8 mouse cellular contexts compared by ENCODE assay signal in genomic region chr7:73398319-73398718, GRCm38 (mm10). TPM values are rescaled to one million over a fixed set of nuclear protein-coding genes. Genes with fewer than 3 reads are reported as not detected.
DNase-seq lines count a peak whose midpoint lies in the region; ATAC-seq and TF ChIP-seq lines count a peak whose summit lies in the region.

No protein-coding gene starts in this region.

- no peak for TF ChIP-seq CTCF in stomach, postnatal 0 days (IDR thresholded peaks at IDR 0.05; ENCODE audit: low read depth)

- DNase-seq in left cerebral cortex, postnatal 36 days (ENCODE audit: low spot score in 2 of 2) = peak; percentile 47 to 56
- no peak for DNase-seq in left cerebral cortex, adult 11 months (ENCODE audit: low spot score)
- DNase-seq in cerebellum, adult 18-20 months = peak; percentile 64
- peak; percentile 86 to 88 for DNase-seq in kidney, postnatal 4 days
- DNase-seq in stomach, postnatal 0 days (ENCODE audit: low spot score) = peak; percentile 84

- 6% methylated on average over 11 of the region's 11 CpGs for WGBS in forebrain, embryonic 15.5 days
- WGBS in stomach, postnatal 0 days = 9% methylated on average over 10 of the region's 11 CpGs

- ATAC-seq in forebrain, embryonic 15.5 days (replicated peaks) = peak; percentile 21
- ATAC-seq in hematopoietic stem cell, adult 5-6 weeks (replicated peaks in 1 of 2; ENCODE audit: insufficient read depth in 1 of 2, low FRiP score in 2 of 2, low TSS enrichment in 1 of 2, low read depth in 1 of 2, poor library complexity in 2 of 2, severe bottlenecking in 2 of 2) = peak; percentile 33 to 47; a peak in 1 of 4 replicates
- peak; percentile 72 for ATAC-seq in megakaryocyte-erythroid progenitor cell, adult 5-6 weeks (replicated peaks; ENCODE audit: low FRiP score, low TSS enrichment, poor library complexity, severe bottlenecking)
- peak; percentile 76 for ATAC-seq in stomach, postnatal 0 days (ENCODE audit: low FRiP score, low TSS enrichment)

- H3K27me3 ChIP-seq in forebrain, embryonic 15.5 days = no peaks in the 10 kb centered on the region
- H3K27me3 ChIP-seq in stomach, postnatal 0 days (ENCODE audit: control insufficient read depth, insufficient read depth, low read length) = no peaks in the 10 kb centered on the region

- intact Hi-C loops in left cerebral cortex, postnatal 36 days (cut with DNase I) = no loop called here

- H3K9me3 ChIP-seq in forebrain, embryonic 15.5 days = no peaks in the 10 kb centered on the region
- no peaks in the 10 kb centered on the region for H3K9me3 ChIP-seq in stomach, postnatal 0 days (ENCODE audit: control insufficient read depth, low read length)

- H3K4me1 ChIP-seq in forebrain, embryonic 15.5 days = peaks cover 81% of the 10 kb centered on the region
- peaks cover 8% of the 10 kb centered on the region for H3K4me1 ChIP-seq in stomach, postnatal 0 days (replicated peaks; ENCODE audit: control insufficient read depth, insufficient read depth)

- no peaks in the 10 kb centered on the region for H3K36me3 ChIP-seq in forebrain, embryonic 15.5 days
- H3K36me3 ChIP-seq in stomach, postnatal 0 days (ENCODE audit: control insufficient read depth, insufficient read depth, low read length) = no peaks in the 10 kb centered on the region

- peak overlapping the region; percentile 39; the same call in 1 of the 2 replicates for H3K4me3 ChIP-seq in forebrain, embryonic 15.5 days
- no peak overlapping the region for H3K4me3 ChIP-seq in stomach, postnatal 0 days (ENCODE audit: low read depth, low read length)

- TF ChIP-seq EP300 in stomach, postnatal 0 days (optimal IDR thresholded peaks at IDR 0.05) = no peak

- peak overlapping the region; percentile 80 for H3K27ac ChIP-seq in forebrain, embryonic 15.5 days (replicated peaks)
- H3K27ac ChIP-seq in stomach, postnatal 0 days (replicated peaks) = peak overlapping the region; percentile 56; the same call in 1 of the 2 replicates

- H3K4me2 ChIP-seq in forebrain, embryonic 15.5 days (replicated peaks) = peak overlapping the region; percentile 62
- peak overlapping the region; percentile 20; the same call in 1 of the 2 replicates for H3K4me2 ChIP-seq in stomach, postnatal 0 days (replicated peaks; ENCODE audit: low read depth)

- H3K9ac ChIP-seq in forebrain, embryonic 15.5 days (replicated peaks) = peak overlapping the region; percentile 14; the same call in 1 of the 2 replicates
- H3K9ac ChIP-seq in stomach, postnatal 0 days (ENCODE audit: low read length) = 0 out of 2 replicates have a peak overlapping the region, but pooled peaks have one; percentile 18

RNA-seq across cellular contexts. Expression of gene Rgma, which starts 23.0 kb away (rescaled TPM):
- 10 to 100 TPM; 59.0 to 64.1 TPM for total RNA-seq in left cerebral cortex, postnatal 36 days (2021)
- 20.3 and 25.2 TPM in 2 replicates for polyA plus RNA-seq in forebrain, embryonic 15.5 days (2015; fragmentation: Nextera tagmentation; extraction: Ambion mirVana)
- not detected in 2 replicates for total RNA-seq in hematopoietic stem cell, adult 5-6 weeks (2017)
- total RNA-seq in megakaryocyte-erythroid progenitor cell, adult 5-6 weeks (2014; fragmentation: Nextera tagmentation) = not detected in 2 replicates
- not detected in 2 replicates for total RNA-seq in megakaryocyte-erythroid progenitor cell, adult 5-6 weeks (2017)
- 4.5 and 5.7 TPM in 2 replicates for polyA plus RNA-seq in stomach, postnatal 0 days (2015; fragmentation: Nextera tagmentation; extraction: Ambion mirVana)

Comparison
In these comparisons a context has a peak if more than half of its experiments do, and no peak if none do; other contexts are left out.
1. ATAC-seq: peak in every context shown above with its lines; median percentile 76 in stomach, postnatal 0 days; 72 in megakaryocyte-erythroid progenitor cell, adult 5-6 weeks; 40 in hematopoietic stem cell, adult 5-6 weeks; 21 in forebrain, embryonic 15.5 days.
2. RNA of gene Rgma, which starts 23.0 kb away (total RNA-seq): 59.0 to 64.1 TPM in left cerebral cortex, postnatal 36 days; not detected in hematopoietic stem cell, adult 5-6 weeks and not detected in megakaryocyte-erythroid progenitor cell, adult 5-6 weeks; every median in the first group is over 10 times any median in the second.